Mouse (Mus musculus) kidney, postnatal 10 days (tissue): ENCODE data around the gene Htr5b.

Experiments used
- DNase-seq: peaks from one replicate; pipeline ENCODE4 v3.0.0; 2021; ENCODE audit warnings: mixed read lengths

Gene Htr5b

DNA sequence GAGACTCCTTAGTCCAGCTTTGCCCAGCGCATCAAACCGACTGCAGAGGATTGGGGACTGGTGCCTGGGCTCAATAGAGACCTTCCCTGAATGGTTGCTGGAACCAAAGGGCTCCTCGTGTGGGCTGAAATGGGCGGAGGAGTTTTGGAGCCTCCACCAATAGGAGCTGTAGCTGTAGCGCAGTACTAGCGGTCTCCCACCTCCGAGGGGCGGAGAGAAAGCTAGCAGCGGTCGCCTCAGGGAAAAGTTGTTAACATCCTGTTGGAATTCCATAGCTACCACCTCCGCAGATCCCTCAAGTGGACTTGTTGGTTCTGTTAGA, at the start of gene Htr5b:
TSS of gene Htr5b (minus strand) at position 67 of the 322 bp plus-strand sequence.
- DNase-seq: peak; percentile 20

DNA sequence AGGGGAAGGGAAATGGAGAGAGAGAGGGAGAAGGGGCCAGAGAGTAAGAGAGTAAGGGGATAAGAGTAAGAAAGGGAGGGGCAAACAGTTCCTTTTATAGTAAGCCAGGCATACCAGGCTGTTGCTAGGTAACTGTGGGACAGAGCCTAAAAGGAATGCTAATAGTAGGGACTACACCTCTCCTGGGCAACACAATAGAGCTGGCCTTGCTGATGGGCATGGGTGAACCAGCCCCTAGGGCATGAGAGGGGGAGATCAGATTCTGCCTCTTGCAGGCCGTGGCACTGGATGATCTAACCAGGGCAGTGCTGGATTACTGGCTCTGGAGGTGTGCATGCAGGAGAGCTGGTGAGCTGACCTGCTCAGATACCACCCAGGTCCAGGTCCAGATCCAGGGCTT, 49.2 kb upstream of the Htr5b start:
- DNase-seq: no peak

DNA sequence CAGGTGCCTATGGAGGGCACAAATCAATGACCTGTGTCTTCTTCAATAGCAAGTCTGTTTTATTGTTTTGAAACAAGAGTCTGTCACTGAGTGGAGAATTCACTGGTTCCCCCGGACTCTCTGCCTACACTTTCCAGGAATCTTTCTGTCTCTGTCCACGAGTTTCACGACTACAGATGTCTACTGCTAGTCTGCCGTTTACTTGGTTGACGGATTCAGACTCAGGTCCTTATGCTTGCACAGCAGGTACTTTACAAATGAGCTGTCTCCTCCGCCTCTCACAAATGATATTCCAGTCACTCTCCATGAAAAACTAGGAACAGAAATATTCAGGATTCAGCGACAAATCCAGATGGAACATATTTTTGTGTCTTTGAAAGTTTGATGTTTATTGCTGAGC, 42.3 kb upstream of the Htr5b start:
- no peak for DNase-seq

DNA sequence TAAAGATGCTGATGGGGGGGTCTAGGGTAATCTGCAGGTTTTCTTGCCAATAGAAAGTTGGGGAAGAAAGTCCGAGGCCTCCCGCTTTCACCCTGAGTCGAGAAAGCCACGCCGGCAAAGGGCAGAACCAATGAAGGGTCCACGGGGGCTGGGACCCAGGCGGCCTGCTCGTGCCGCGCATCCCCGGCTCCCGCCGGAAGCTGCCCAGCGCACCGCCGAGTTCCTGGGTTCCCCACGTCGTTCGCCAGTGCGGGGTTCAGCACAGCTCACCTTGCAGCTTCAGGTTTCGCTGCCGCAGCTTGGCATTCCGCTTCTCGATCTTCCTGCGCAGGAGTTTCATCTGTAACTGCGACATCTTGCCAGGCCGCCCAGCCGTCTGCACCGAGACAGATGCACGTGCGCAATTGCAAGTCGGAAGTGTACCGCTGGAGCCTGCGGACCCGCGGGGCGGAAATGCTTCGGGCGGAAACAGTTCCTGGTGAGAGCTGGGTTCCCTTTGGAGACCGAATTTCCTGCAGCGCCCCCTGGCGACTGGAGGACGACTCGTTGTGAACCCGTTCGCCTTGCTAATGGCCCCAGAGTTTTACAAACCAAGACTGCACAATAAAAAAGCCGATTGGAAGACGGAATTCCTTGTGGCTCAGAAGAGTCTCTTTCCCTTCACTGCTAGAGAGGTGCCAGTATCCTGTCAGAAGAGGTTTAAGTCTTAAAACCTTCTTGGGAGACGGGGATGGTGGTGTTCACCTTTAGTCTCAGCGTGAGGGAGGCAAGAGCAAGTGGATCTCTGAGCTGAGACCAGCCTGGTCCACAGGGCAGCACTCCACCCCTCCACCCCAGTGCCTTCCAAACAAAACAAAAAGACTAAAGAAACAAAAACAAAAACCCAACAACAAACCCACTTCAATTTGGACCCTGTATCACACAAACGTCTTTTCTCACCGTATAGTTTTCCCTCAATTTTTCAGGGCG, 39.5 kb upstream of the Htr5b start, which contains the start of gene Ddx18:
TSS of gene Ddx18 (minus strand) at position 469 of the 969 bp plus-strand sequence.
- DNase-seq: peak; percentile 99

- no peak for DNase-seq
Observed at GRCm38 (mm10) chr1:121557861-121558260, 29.6 kb upstream of the Htr5b start.

GRCm38 (mm10) chr1:121551457-121551835, 23.2 kb upstream of the Htr5b start:
- DNase-seq: no peak

DNA sequence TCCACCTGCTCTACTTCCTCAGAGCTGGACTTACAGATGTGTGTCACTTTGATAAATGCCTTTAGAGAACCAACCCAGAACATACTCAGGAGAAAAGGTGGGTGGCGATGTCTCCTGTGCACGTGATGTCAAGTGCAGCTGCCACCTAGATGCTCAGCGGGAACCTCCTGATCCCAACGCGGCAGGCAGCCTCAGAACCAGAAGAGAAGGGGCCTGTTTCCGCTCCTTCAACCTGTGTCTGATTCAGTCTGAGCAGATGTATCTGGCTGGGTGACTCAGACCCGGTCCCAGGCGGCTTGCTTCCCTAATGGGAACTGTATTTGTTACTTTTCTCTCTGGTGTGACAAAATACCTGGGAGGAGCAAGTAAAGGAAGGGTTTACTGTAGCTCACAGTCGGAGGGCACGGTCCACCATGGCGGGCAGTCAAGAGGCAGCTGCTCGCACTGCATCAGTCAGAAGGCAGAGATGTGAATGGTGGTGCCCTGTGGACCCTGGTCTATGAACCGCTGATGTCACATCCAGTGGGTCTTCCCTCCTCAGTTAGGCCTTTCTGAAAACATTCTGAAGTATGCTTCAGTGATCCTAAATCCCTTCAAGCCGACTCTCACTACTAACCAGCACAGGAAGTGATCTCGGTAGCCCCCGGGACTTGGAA, 22.7 kb upstream of the Htr5b start:
- no peak for DNase-seq

DNA sequence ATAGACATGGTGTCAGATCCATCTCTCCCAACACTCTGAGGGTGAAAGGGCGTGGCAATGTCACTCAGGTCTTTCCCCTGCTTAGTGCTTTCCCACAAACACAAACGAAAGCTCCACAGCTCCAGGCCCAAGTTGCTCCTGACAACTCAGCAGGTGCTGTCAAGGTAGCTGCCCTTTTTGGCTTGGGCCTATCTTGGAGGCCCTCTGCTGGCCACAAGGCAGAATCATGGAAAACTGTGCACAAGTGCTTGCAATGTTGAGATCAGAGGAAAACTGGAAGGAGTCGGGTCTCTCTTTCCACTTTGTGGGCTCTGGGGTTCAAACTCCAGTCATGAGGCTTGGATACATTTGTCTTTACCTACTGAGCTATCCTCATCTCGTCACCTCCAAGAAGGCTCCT, 21.2 kb upstream of the Htr5b start:
- DNase-seq: no peak

- DNase-seq: no peak
Observed at GRCm38 (mm10) chr1:121548667-121549066, 20.4 kb upstream of the Htr5b start.

GRCm38 (mm10) chr1:121546844-121547243, 18.6 kb upstream of the Htr5b start:
- no peak for DNase-seq

- DNase-seq: no peak
Observed at GRCm38 (mm10) chr1:121540361-121540760, 12.1 kb upstream of the Htr5b start.

GRCm38 (mm10) chr1:121531439-121531838, 3.2 kb upstream of the Htr5b start:
- DNase-seq: no peak

- no peak for DNase-seq
Observed at GRCm38 (mm10) chr1:121529286-121529685, 1.0 kb upstream of the Htr5b start.

GRCm38 (mm10) chr1:121527600-121528398, 466 bp downstream of the Htr5b start:
- DNase-seq: no peak

GRCm38 (mm10) chr1:121527061-121527460, 1.2 kb downstream of the Htr5b start:
- no peak for DNase-seq

DNA sequence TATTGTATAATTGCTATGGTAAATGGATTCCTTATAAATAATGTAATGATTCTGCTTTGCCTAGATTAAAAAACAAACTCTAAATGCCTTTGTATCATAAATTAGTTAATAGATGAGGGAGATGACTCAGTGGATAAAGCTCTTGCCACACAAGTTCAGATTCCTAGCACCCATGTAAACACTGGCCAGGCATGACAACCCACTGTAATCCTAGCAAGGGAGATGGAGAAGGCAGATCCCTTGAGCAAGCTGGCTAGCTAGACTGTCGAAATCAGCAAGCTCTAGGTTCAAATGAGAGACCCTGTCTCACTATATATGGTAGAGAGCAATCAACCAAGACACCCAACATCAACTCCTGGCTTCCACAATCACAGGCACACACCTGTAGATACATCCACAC, 9.7 kb downstream of the Htr5b start:
- DNase-seq: no peak

- DNase-seq: no peak
Observed at GRCm38 (mm10) chr1:121511966-121512365, 16.3 kb downstream of the Htr5b start.

- DNase-seq: no peak
Observed at GRCm38 (mm10) chr1:121511186-121511585, 17.1 kb downstream of the Htr5b start.

- DNase-seq: no peak
Observed at GRCm38 (mm10) chr1:121510420-121511140, 17.7 kb downstream of the Htr5b start.

- DNase-seq: no peak
Observed at GRCm38 (mm10) chr1:121508729-121509128, 19.5 kb downstream of the Htr5b start.

DNA sequence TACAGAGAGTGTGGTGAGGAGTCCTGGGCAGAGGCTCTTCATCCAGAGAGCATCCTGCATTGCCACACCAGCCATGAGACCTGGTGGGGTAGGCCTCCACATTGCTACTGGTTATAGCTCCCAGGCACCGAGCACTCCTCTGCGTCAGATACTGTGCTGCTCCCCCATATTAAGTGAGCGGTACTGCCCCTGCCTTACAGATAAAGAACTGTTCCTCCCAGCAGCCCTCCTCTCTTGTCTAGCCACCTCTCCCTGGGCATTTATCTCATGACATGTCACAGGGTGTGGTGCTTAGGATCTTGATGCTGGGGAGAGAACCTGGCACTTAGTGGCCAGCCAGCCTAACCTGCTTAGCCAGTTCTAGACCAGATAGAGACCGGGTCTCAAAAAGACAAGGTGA, 31.2 kb downstream of the Htr5b start:
- no peak for DNase-seq

DNA sequence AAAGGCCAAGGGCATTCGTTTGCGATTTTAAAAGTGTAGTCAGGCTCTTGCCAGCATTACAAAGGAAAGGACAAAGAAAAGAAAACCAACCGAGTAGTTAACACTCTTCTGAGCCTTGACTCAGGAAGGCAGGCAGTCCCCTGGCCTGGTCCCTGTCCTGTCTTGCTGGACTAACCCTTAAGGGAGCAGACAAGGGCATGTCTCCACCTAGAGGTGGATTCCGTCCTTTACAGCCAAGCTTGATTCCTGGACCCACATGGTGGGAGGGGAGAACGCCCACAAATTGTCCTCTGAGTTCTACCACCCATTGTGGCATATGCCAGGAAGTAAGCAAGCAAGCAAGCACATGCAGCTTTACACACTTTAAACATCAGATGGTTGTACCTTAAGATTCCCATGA, 38.0 kb downstream of the Htr5b start:
- peak; percentile 49 for DNase-seq

DNA sequence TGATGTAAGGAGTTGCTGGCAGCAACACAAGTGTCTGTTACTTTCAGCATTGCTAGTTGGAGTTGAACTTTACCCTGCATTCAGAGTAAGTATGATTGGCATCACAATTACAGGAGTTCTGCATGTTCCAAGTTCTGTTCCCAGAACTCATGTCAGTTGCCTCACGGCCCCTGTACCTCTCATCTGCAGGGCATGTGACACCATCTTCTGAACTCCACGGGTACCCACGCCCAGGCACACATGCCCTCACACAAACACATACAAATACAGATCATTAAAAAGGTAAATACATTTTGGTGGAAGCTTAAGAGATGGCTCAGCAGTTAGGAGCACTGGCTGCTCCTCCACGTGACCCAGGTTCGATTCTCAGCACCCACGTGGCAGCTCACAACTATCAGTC, 41.5 kb downstream of the Htr5b start:
- DNase-seq: no peak
